Mouse (Mus musculus): Measurements from ENCODE around the gene St3gal3.

- peak; percentile 88 for TF ChIP-seq POLR2A (IDR thresholded peaks at IDR 0.05; ENCODE audit: borderline replicate concordance, extremely low read depth, low read depth, low read length)
- no peak for TF ChIP-seq CTCF (IDR thresholded peaks at IDR 0.05; ENCODE audit: insufficient read depth, low read length)
Measured at GRCm38 (mm10) chr4:117914591-117915442, 219.9 kb downstream of the St3gal3 start, which contains the start of gene Ipo13.
